Mouse (Mus musculus): ENCODE data around the gene Mfsd5. TPM values are rescaled to one million over a fixed set of nuclear protein-coding genes. Genes with fewer than 3 reads are reported as not detected.

The Mfsd5 gene
- polyA plus RNA-seq, 1 experiment from 2014 or later = 27.4 TPM

DNA sequence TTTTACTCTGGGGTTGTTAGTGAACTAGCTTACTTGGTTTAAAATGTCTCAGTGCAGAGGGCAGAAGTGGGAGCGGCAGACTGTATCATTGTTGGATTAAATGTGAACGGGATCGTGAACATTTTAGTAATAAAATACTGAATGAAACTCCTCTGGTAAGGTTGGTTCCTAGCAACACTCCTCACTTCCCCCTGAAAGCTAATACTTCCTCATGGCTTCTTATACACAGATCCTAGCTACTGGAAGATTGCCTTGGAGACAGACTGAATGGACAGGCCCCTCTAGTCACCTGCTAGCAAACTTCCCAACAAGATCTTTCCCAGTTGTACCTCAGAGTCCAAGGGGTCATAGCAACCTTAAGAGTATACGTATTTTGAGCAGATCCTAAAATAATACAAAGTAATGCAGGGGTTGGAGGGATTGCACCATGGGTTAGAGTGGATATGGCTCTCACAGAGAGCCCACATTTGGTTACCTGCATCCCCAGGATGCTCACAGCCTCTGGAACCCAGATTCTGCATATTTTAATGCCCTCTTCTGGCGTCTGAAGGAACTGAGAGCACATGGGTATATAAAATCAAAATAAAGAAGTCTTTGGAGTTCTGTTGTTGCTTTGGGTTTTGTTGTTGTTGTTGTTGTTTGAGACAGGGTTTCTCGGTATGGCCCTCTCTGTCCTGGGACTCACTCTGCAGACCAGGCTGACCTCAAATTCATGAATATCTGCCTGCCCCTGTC is 5.1 kb upstream of the Mfsd5 start:
- no peaks in the 10 kb centered on the region for H3K36me3 ChIP-seq (replicated peaks; ENCODE audit: insufficient read depth, low read length)
- no peak overlapping the region for H3K27ac ChIP-seq (ENCODE audit: low read depth)
- no peaks in the 10 kb centered on the region for H3K9me3 ChIP-seq (ENCODE audit: low read length)
- H3K9ac ChIP-seq (replicated peaks) = no peak overlapping the region
- H3K4me2 ChIP-seq (ENCODE audit: low read depth, low read length) = no peak overlapping the region
- DNase-seq = no peak
- no peak for ATAC-seq
- 63% methylated on average over 6 of the region's 6 CpGs for WGBS (ENCODE audit: insufficient replicate concordance)
- TF ChIP-seq EP300 (IDR thresholded peaks at IDR 0.05; ENCODE audit: low read depth) (no peak), CTCF (IDR thresholded peaks at IDR 0.05; ENCODE audit: low read depth) (peak; percentile 36)
- 0 out of 2 replicates have a peak, but pooled peaks cover 4% of the 10 kb centered on the region for H3K27me3 ChIP-seq (ENCODE audit: insufficient read depth, low read length)
- peaks cover 6% of the 10 kb centered on the region for H3K4me1 ChIP-seq (ENCODE audit: insufficient read depth)
- no peak overlapping the region for H3K4me3 ChIP-seq (ENCODE audit: low read depth, low read length)

DNA sequence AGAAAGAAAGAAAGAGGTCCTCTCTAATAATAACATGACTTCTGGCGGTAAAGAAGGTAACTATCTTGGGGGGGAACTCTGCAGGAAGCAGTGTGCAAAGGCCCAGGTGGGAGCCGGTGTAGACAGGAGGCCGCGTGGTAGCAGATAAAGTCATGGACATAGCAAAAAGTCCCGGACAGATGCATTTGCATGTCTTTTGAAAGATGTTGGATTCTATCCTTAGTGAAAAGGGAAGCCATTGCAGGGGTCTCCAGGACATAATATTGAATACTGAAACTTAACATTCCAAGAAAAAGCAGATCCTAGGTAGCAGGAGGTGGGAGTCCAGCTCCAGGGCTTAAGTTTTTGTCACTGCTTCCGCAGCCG is 545 bp upstream of the Mfsd5 start:
- DNase-seq = no peak
- WGBS (ENCODE audit: insufficient replicate concordance) = 29% methylated on average over 7 of the region's 7 CpGs
- peak overlapping the region; percentile 81 for H3K9ac ChIP-seq (replicated peaks)
- 0 out of 2 replicates have a peak, but pooled peaks cover 1% of the 10 kb centered on the region for H3K27me3 ChIP-seq (ENCODE audit: insufficient read depth, low read length)
- no peak for ATAC-seq
- H3K9me3 ChIP-seq (ENCODE audit: low read length) = no peaks in the 10 kb centered on the region
- H3K36me3 ChIP-seq (replicated peaks; ENCODE audit: insufficient read depth, low read length) = peaks cover 7% of the 10 kb centered on the region; the same call in 1 of the 2 replicates
- peak overlapping the region; percentile 85 for H3K4me2 ChIP-seq (ENCODE audit: low read depth, low read length)
- H3K4me3 ChIP-seq (ENCODE audit: low read depth, low read length) = peak overlapping the region; percentile 69
- H3K4me1 ChIP-seq (ENCODE audit: insufficient read depth) = peaks cover 27% of the 10 kb centered on the region
- peak overlapping the region; percentile 70 for H3K27ac ChIP-seq (ENCODE audit: low read depth)
- TF ChIP-seq EP300 (IDR thresholded peaks at IDR 0.05; ENCODE audit: low read depth) (no peak), CTCF (IDR thresholded peaks at IDR 0.05; ENCODE audit: low read depth) (no peak)

DNA sequence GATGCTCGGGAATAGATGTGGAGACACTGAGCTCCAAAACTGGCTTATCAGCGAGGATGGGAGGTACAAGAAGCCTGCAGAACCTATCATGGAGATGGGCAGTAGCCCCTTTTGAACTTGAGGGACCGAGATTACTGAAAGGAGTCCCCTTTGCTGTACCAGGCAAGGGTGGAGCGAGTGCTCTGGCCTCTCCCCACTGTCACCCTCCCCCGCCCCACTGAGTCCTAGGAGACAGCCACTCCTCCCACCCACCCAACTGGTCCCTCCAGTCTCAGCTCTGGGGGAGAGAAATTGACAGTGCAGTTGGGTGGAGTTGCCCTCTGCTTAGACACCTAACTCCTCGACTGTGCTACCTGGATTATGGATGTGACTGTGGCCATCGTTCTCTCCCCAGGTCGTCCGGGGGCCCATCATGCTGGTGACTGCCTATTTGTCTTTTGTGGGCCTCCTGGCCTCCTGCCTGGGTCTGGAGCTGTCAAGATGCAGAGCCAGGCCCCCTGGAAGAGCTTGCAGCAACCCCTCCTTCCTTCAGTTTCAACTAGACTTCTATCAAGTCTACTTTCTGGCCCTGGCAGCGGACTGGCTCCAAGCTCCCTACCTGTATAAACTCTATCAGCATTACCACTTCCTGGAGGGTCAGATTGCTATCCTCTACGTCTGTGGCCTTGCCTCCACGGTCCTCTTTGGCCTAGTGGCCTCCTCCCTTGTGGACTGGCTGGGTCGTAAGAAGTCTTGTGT is 698 bp downstream of the Mfsd5 start:
- Histone ChIP-seq H3K4me2 (ENCODE audit: low read depth, low read length) (peak overlapping the region; percentile 85), H3K4me3 (ENCODE audit: low read depth, low read length) (peak overlapping the region; percentile 69), H3K9me3 (ENCODE audit: low read length) (no peaks in the 10 kb centered on the region), H3K27me3 (ENCODE audit: insufficient read depth, low read length) (no peaks in the 10 kb centered on the region), H3K4me1 (ENCODE audit: insufficient read depth) (peaks cover 27% of the 10 kb centered on the region), H3K9ac (replicated peaks) (peak overlapping the region; percentile 81), H3K27ac (ENCODE audit: low read depth) (peak overlapping the region; percentile 70), H3K36me3 (replicated peaks; ENCODE audit: insufficient read depth, low read length) (peaks cover 7% of the 10 kb centered on the region; the same call in 1 of the 2 replicates)
- ATAC-seq (peak; percentile 8), DNase-seq (no peak)
- WGBS (ENCODE audit: insufficient replicate concordance) = 20% methylated on average over 13 of the region's 13 CpGs
- TF ChIP-seq CTCF (IDR thresholded peaks at IDR 0.05; ENCODE audit: low read depth) (no peak), EP300 (IDR thresholded peaks at IDR 0.05; ENCODE audit: low read depth) (no peak)

DNA sequence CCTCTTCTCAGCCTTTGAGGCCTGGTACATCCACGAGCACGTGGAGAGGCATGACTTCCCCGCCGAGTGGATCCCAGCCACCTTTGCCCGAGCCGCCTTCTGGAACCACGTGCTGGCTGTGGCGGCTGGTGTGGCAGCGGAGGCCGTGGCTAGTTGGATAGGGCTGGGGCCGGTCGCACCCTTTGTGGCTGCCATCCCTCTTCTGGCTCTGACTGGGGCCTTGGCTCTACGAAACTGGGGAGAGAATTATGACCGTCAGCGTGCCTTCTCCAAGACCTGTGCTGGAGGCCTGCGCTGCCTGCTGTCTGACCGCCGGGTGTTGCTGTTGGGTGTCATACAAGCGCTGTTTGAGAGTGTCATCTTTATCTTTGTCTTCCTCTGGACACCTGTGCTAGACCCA is 1.4 kb downstream of the Mfsd5 start:
- no peak for DNase-seq
- H3K9me3 ChIP-seq (ENCODE audit: low read length) = no peaks in the 10 kb centered on the region
- no peak for TF ChIP-seq CTCF (IDR thresholded peaks at IDR 0.05; ENCODE audit: low read depth)
- no peak for TF ChIP-seq EP300 (IDR thresholded peaks at IDR 0.05; ENCODE audit: low read depth)
- peaks cover 27% of the 10 kb centered on the region for H3K4me1 ChIP-seq (ENCODE audit: insufficient read depth)
- no peak overlapping the region for H3K27ac ChIP-seq (ENCODE audit: low read depth)
- ATAC-seq = no peak
- H3K4me2 ChIP-seq (ENCODE audit: low read depth, low read length) = peak overlapping the region; percentile 85
- H3K27me3 ChIP-seq (ENCODE audit: insufficient read depth, low read length) = no peaks in the 10 kb centered on the region
- WGBS (ENCODE audit: insufficient replicate concordance) = 87% methylated on average over 19 of the region's 19 CpGs
- H3K4me3 ChIP-seq (ENCODE audit: low read depth, low read length) = no peak overlapping the region
- H3K9ac ChIP-seq (replicated peaks) = no peak overlapping the region
- peaks cover 7% of the 10 kb centered on the region; the same call in 1 of the 2 replicates for H3K36me3 ChIP-seq (replicated peaks; ENCODE audit: insufficient read depth, low read length)

DNA sequence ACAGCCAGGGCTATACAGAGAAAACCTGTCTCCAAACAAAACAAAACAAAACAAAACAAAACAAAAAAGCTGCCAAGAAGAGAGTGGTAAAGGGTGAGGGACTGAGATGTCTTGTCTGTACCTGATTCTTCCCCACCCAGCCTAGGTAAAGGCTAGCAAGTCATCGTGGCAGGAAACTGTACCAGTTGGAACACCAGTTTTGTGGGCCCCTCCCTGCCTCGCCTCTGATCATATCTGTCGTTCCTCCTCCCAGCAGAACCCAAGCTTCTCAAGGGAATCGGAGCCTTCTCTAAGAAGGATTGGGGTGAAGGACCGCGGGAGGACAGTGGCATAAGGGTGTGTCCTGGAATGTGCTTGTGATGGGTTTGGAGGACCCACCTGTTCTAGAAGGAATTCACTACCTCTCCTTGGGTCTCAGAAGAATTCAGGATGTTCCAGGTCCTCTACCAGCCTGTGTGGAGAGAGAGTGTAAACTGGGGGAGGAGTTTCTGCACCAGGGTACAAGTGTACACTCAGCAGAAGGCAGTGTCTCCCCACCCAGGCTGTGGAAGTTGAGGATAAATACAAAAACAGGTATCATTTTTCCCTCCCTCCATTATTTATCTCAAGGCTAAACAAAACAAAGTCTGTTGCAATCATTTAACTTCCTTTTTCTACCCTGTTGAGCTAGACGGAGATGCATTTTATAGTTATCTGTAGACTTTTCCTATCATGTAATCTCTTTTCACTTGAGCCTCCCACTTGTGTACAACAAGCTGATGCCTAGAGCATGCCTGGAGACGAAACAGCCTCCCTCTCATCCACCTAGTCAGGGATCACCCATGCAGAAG is 3.4 kb downstream of the Mfsd5 start:
- no peak for DNase-seq
- no peak for ATAC-seq
- no peaks in the 10 kb centered on the region for H3K27me3 ChIP-seq (ENCODE audit: insufficient read depth, low read length)
- H3K4me1 ChIP-seq (ENCODE audit: insufficient read depth) = peaks cover 27% of the 10 kb centered on the region
- H3K4me2 ChIP-seq (ENCODE audit: low read depth, low read length) = peak overlapping the region; percentile 45; the same call in 1 of the 2 replicates
- H3K27ac ChIP-seq (ENCODE audit: low read depth) = peak overlapping the region; percentile 42; the same call in 1 of the 2 replicates
- H3K36me3 ChIP-seq (replicated peaks; ENCODE audit: insufficient read depth, low read length) = peaks cover 7% of the 10 kb centered on the region; the same call in 1 of the 2 replicates
- H3K9ac ChIP-seq (replicated peaks) = no peak overlapping the region
- H3K4me3 ChIP-seq (ENCODE audit: low read depth, low read length) = no peak overlapping the region
- TF ChIP-seq CTCF (IDR thresholded peaks at IDR 0.05; ENCODE audit: low read depth) (no peak), EP300 (IDR thresholded peaks at IDR 0.05; ENCODE audit: low read depth) (no peak)
- 41% methylated on average over 8 of the region's 8 CpGs for WGBS (ENCODE audit: insufficient replicate concordance)
- H3K9me3 ChIP-seq (ENCODE audit: low read length) = no peaks in the 10 kb centered on the region

Data from liver, postnatal 0 days (tissue).